Mouse (Mus musculus): ENCODE measurements at regions not wholly inside any gene's neighbourhood (a gene's known extent, or its start where the extent isn't known, plus 50 kb on each side); places are given as distances from the start of the nearest gene placed in this dataset.
"Not testable (repeated sequence)": the region's sequence is repeated elsewhere in the genome, so short reads cannot be mapped to it uniquely, and the experiment has no call there.

- no peak overlapping the region for H3K9ac ChIP-seq
- no peak overlapping the region for H3K27ac ChIP-seq (replicated peaks)
- no peaks in the 10 kb centered on the region for H3K4me1 ChIP-seq (replicated peaks)
- no peaks in the 10 kb centered on the region for H3K36me3 ChIP-seq (replicated peaks)
- 57% methylated on average over 3 of the region's 3 CpGs for WGBS (ENCODE audit: insufficient replicate concordance)
- H3K4me2 ChIP-seq = no peak overlapping the region
- peaks cover 6% of the 10 kb centered on the region; the same call in 1 of the 2 replicates for H3K27me3 ChIP-seq
- H3K9me3 ChIP-seq (replicated peaks) = no peaks in the 10 kb centered on the region
- no peak for ATAC-seq (ENCODE audit: insufficient read depth)
- H3K4me3 ChIP-seq (replicated peaks) = no peak overlapping the region
Measured at GRCm38 (mm10) chr17:26335551-26335950, 79.1 kb upstream of the Neurl1b start.

- WGBS (ENCODE audit: insufficient replicate concordance) = 64% methylated on average over 1 of the region's 1 CpGs
- H3K4me1 ChIP-seq (replicated peaks) = no peaks in the 10 kb centered on the region
- no peak overlapping the region for H3K4me2 ChIP-seq
- H3K27ac ChIP-seq (replicated peaks) = no peak overlapping the region
- H3K4me3 ChIP-seq (replicated peaks) = no peak overlapping the region
- H3K9me3 ChIP-seq (replicated peaks) = no peaks in the 10 kb centered on the region
- no peak for ATAC-seq (ENCODE audit: insufficient read depth)
- no peaks in the 10 kb centered on the region for H3K36me3 ChIP-seq (replicated peaks)
- H3K9ac ChIP-seq = no peak overlapping the region
- peaks cover 6% of the 10 kb centered on the region; the same call in 1 of the 2 replicates for H3K27me3 ChIP-seq
Measured at GRCm38 (mm10) chr17:26336011-26336410, 78.6 kb upstream of the Neurl1b start.

GRCm38 (mm10) chr17:26337106-26337505, 77.5 kb upstream of the Neurl1b start:
- no peak for ATAC-seq (ENCODE audit: insufficient read depth)
- 55% methylated on average over 3 of the region's 3 CpGs for WGBS (ENCODE audit: insufficient replicate concordance)
- no peaks in the 10 kb centered on the region for H3K4me1 ChIP-seq (replicated peaks)
- no peak overlapping the region for H3K9ac ChIP-seq
- no peaks in the 10 kb centered on the region for H3K36me3 ChIP-seq (replicated peaks)
- H3K27me3 ChIP-seq = peaks cover 4% of the 10 kb centered on the region; the same call in 1 of the 2 replicates
- no peaks in the 10 kb centered on the region for H3K9me3 ChIP-seq (replicated peaks)
- no peak overlapping the region for H3K27ac ChIP-seq (replicated peaks)
- H3K4me2 ChIP-seq = no peak overlapping the region
- H3K4me3 ChIP-seq (replicated peaks) = no peak overlapping the region

DNA sequence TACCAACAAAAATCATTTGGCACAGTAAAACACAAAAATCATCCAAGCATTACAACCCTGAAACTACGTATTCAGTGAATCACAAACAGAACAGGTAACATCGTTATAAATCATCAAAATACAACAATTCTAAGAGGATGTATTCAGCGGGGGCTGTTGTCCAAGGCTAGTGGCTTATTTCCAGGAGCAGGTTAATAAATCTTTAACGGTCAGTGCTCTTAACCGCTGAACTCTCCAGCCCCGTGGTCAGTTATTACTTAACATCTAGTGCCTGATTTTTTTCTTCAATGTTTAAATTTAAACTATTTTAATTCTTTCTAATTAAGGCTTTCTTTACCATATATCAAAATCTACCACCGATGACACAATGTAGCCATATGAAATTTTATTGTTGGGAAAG, 69.2 kb upstream of the Neurl1b start:
- H3K4me2 ChIP-seq; H3K9me3 ChIP-seq (replicated peaks); H3K4me3 ChIP-seq (replicated peaks); ATAC-seq (ENCODE audit: insufficient read depth); H3K27ac ChIP-seq (replicated peaks); H3K27me3 ChIP-seq; H3K9ac ChIP-seq; H3K36me3 ChIP-seq (replicated peaks); H3K4me1 ChIP-seq (replicated peaks): not testable (repeated sequence)
- WGBS (ENCODE audit: insufficient replicate concordance) = 69% methylated on average over 7 of the region's 7 CpGs

GRCm38 (mm10) chr17:26348116-26348515, 66.5 kb upstream of the Neurl1b start:
- Histone ChIP-seq H3K27me3 (no peaks in the 10 kb centered on the region; the same call in none of the 2 replicates), H3K27ac (replicated peaks) (no peak overlapping the region), H3K9ac (no peak overlapping the region), H3K4me2 (no peak overlapping the region), H3K36me3 (replicated peaks) (no peaks in the 10 kb centered on the region), H3K4me1 (replicated peaks) (no peaks in the 10 kb centered on the region), H3K9me3 (replicated peaks) (no peaks in the 10 kb centered on the region), H3K4me3 (replicated peaks) (no peak overlapping the region)
- ATAC-seq (ENCODE audit: insufficient read depth) = no peak
- WGBS (ENCODE audit: insufficient replicate concordance) = 46% methylated on average over 5 of the region's 5 CpGs

DNA sequence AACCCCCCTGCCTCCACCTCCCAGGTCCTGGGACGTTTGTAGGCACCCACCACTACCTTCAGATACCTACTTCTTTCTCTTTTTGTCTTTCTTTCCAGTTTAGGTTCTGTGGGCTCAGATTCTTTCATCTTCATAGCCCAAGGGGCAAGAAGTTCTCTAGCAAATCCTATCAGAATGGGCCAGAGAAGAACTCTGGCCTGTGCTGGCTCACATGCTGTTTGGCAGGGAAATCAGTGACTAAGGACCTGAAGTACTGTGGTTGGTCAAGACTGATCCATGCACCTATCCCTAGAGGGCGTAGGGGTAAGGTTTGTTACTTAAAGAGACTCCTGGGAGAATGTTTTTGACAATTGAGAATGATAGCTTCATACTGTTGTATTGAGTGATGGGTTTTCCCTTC, 64.9 kb upstream of the Neurl1b start:
- no peak overlapping the region for H3K4me3 ChIP-seq (replicated peaks)
- no peaks in the 10 kb centered on the region for H3K4me1 ChIP-seq (replicated peaks)
- ATAC-seq (ENCODE audit: insufficient read depth) = no peak
- H3K4me2 ChIP-seq = no peak overlapping the region
- H3K27me3 ChIP-seq = no peaks in the 10 kb centered on the region; the same call in 1 of the 2 replicates
- no peaks in the 10 kb centered on the region for H3K36me3 ChIP-seq (replicated peaks)
- 30% methylated on average over 2 of the region's 2 CpGs for WGBS (ENCODE audit: insufficient replicate concordance)
- no peak overlapping the region for H3K9ac ChIP-seq
- no peaks in the 10 kb centered on the region for H3K9me3 ChIP-seq (replicated peaks)
- H3K27ac ChIP-seq (replicated peaks) = no peak overlapping the region

- H3K9me3 ChIP-seq (replicated peaks) = no peaks in the 10 kb centered on the region
- H3K4me1 ChIP-seq (replicated peaks) = no peaks in the 10 kb centered on the region
- H3K9ac ChIP-seq = no peak overlapping the region
- WGBS (ENCODE audit: insufficient replicate concordance) = 54% methylated on average over 5 of the region's 5 CpGs
- H3K36me3 ChIP-seq (replicated peaks) = no peaks in the 10 kb centered on the region
- H3K4me2 ChIP-seq = no peak overlapping the region
- no peak for ATAC-seq (ENCODE audit: insufficient read depth)
- H3K4me3 ChIP-seq (replicated peaks) = no peak overlapping the region
- no peak overlapping the region for H3K27ac ChIP-seq (replicated peaks)
- H3K27me3 ChIP-seq = no peaks in the 10 kb centered on the region; the same call in 1 of the 2 replicates
Measured at GRCm38 (mm10) chr17:26350216-26350615, 64.4 kb upstream of the Neurl1b start.

DNA sequence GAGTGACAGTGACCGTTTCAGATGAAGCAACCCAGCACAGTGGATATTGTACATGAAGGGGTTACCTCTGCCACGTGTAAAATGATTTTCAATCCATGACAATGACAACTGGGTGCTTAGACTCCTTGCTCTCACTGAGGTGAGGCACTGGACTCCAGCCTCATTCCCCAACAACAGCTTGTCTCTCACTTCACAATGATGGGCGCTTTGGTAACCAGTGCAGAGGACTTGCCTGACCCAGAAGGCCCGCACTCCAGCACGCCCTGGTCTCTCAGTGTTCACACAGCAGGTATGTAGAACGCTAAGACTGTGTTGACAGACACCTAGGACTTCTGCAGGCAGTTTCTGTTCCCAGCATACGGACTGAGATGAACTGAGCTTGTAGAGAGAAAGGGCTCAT, 62.6 kb upstream of the Neurl1b start:
- no peaks in the 10 kb centered on the region for H3K4me1 ChIP-seq (replicated peaks)
- no peak for ATAC-seq (ENCODE audit: insufficient read depth)
- no peaks in the 10 kb centered on the region for H3K9me3 ChIP-seq (replicated peaks)
- no peaks in the 10 kb centered on the region for H3K36me3 ChIP-seq (replicated peaks)
- H3K27me3 ChIP-seq = no peaks in the 10 kb centered on the region; the same call in 1 of the 2 replicates
- H3K27ac ChIP-seq (replicated peaks) = no peak overlapping the region
- WGBS (ENCODE audit: insufficient replicate concordance) = 55% methylated on average over 7 of the region's 7 CpGs
- no peak overlapping the region for H3K9ac ChIP-seq
- no peak overlapping the region for H3K4me3 ChIP-seq (replicated peaks)
- H3K4me2 ChIP-seq = no peak overlapping the region

GRCm38 (mm10) chr17:26352712-26353111, 61.9 kb upstream of the Neurl1b start:
- no peak overlapping the region for H3K9ac ChIP-seq
- no peak for ATAC-seq (ENCODE audit: insufficient read depth)
- no peak overlapping the region for H3K4me2 ChIP-seq
- H3K27me3 ChIP-seq = no peaks in the 10 kb centered on the region; the same call in 1 of the 2 replicates
- no peak overlapping the region for H3K4me3 ChIP-seq (replicated peaks)
- H3K4me1 ChIP-seq (replicated peaks) = no peaks in the 10 kb centered on the region
- H3K27ac ChIP-seq (replicated peaks) = no peak overlapping the region
- no peaks in the 10 kb centered on the region for H3K36me3 ChIP-seq (replicated peaks)
- 48% methylated on average over 4 of the region's 4 CpGs for WGBS (ENCODE audit: insufficient replicate concordance)
- no peaks in the 10 kb centered on the region for H3K9me3 ChIP-seq (replicated peaks)

DNA sequence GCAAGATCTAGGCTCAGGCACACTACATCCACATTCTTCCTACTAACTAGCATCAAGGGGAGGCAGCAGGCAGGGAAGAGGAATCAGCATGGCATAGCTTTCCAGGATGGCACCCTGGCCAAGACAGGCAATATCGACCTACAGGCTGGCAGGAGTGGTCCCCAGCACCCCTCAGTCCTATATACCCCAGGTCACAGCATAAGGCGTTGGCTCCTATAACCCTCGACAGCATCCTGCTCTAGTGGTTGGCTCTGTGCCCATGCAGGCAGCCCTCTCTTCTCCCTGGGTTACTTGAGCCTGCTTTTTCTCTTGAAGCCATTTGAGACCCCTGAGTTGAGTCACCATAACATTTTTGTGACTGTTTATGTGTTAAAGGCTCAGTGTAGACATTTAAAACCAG, 60.2 kb upstream of the Neurl1b start:
- Histone ChIP-seq H3K9me3 (replicated peaks) (no peaks in the 10 kb centered on the region), H3K27ac (replicated peaks) (no peak overlapping the region), H3K4me3 (replicated peaks) (no peak overlapping the region), H3K4me1 (replicated peaks) (no peaks in the 10 kb centered on the region), H3K36me3 (replicated peaks) (no peaks in the 10 kb centered on the region), H3K27me3 (peaks cover 4% of the 10 kb centered on the region), H3K4me2 (no peak overlapping the region), H3K9ac (no peak overlapping the region)
- ATAC-seq (ENCODE audit: insufficient read depth) = no peak
- 40% methylated on average over 3 of the region's 3 CpGs for WGBS (ENCODE audit: insufficient replicate concordance)

DNA sequence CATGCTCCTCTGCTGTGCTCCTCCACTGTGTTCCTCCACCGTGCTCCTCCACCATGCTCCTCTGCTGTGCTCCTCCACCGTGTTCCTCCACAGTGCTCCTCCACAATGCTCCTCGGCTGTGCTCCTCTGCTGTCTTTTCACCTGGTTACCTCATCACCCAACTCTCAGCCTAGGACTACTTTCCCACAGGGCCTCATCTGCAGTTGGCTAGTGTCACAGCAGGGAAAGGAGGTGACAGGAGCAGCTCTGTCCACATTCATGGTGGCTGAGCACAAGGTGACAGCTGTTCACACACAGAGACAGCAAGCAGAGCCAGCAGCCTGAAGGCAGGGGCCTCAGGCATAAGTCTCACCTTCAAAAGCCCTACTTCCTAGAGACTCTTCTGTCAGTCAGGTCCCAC, 59.3 kb upstream of the Neurl1b start:
- peaks cover 10% of the 10 kb centered on the region for H3K27me3 ChIP-seq
- no peaks in the 10 kb centered on the region for H3K36me3 ChIP-seq (replicated peaks)
- no peak for ATAC-seq (ENCODE audit: insufficient read depth)
- no peaks in the 10 kb centered on the region for H3K4me1 ChIP-seq (replicated peaks)
- no peak overlapping the region for H3K4me2 ChIP-seq
- no peak overlapping the region for H3K27ac ChIP-seq (replicated peaks)
- WGBS (ENCODE audit: insufficient replicate concordance) = 70% methylated on average over 3 of the region's 3 CpGs
- no peak overlapping the region for H3K9ac ChIP-seq
- no peaks in the 10 kb centered on the region for H3K9me3 ChIP-seq (replicated peaks)
- H3K4me3 ChIP-seq (replicated peaks) = no peak overlapping the region

DNA sequence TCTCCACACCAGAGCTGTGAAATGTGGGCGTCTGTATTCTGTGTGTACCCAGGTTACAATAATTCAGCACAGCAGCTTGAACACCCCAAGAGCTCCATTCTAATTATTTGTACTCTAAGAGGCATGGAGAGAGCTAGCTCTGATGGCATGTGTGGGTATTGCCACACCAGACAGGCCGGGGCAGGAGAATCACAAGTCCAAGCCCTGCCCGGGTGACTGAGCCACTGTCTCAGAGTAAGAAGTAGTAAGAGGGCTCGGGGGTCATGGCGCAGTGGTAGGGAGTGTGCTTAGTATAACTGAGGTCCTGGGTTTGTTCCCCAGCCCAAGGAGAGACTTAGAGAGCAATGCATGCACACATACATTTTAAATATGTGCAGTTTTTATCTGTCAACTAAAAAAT, 57.7 kb upstream of the Neurl1b start:
- H3K27me3 ChIP-seq = peaks cover 15% of the 10 kb centered on the region; the same call in 1 of the 2 replicates
- no peak overlapping the region for H3K9ac ChIP-seq
- H3K4me2 ChIP-seq = no peak overlapping the region
- H3K27ac ChIP-seq (replicated peaks) = no peak overlapping the region
- no peaks in the 10 kb centered on the region for H3K9me3 ChIP-seq (replicated peaks)
- ATAC-seq (ENCODE audit: insufficient read depth) = no peak
- peaks cover 15% of the 10 kb centered on the region for H3K4me1 ChIP-seq (replicated peaks)
- WGBS (ENCODE audit: insufficient replicate concordance) = 49% methylated on average over 5 of the region's 5 CpGs
- no peak overlapping the region for H3K4me3 ChIP-seq (replicated peaks)
- no peaks in the 10 kb centered on the region for H3K36me3 ChIP-seq (replicated peaks)
